Mouse (Mus musculus) urinary bladder, adult 2 months (tissue): ENCODE measurements around the gene Rbm15b. TPM values are rescaled to one million over a fixed set of nuclear protein-coding genes. Genes with fewer than 3 reads are reported as not detected.

Source experiments
- DNase-seq: peaks from one replicate; pipeline ENCODE4 v3.0.0; 2022; ENCODE audit warnings: low spot score
- polyA plus RNA-seq: library from polyadenylated mRNA; depleted of rRNA; stranded (reverse); fragments of >200 nt; gene quantifications from 2 replicates; pipeline ENCODE4 v1.2.3, GENCODE M21; 2012; rRNA removed

Rbm15b gene
- polyA plus RNA-seq, 1 experiment: 8.9 TPM

DNA sequence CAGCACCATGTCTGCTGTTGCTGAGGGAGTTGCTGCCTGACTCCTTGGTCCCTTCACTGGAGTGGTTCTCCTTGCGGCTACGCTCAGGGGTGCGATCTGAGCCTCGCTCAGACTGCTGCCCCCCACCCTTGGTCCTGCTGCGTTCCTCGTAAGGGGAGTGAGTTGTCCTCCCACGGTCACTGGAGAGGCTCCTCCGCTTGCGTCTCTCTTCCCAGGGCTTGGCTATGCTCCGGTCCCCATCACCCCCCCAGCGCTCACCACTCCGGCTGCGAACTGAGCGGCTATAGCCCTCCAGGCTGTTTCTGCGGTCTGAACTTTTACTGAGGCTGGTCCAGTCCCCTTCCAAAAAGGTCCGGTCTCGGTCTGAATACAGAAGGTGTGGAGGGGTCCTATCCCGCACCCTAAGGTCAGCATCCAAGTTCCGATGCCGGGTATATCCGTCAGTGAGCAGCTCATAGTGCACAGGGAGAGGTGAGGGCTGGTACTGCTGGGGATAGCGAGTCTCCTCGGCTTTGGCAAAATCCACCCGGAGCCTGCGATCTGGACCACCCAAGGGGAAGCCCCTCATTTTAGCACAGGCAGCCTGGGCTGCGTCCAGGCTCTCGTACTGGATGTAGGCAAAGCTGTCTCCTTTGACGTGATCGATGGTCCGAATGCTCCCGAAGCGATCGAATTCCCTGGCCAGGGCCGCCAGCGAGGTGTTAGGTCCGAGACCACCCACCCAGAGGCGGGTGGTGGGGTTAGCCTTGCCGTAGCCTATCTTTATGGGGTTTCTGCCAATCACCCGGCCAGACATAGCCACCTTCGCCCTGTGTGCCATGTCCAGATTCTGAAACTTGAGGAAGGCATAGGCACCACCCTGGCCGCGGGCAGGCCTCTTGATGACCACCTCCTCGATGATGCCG is 2.0 kb downstream of the Rbm15b start:
- no peak for DNase-seq

- no peak for DNase-seq
Measured at GRCm38 (mm10) chr9:106884306-106884705, 2.9 kb downstream of the Rbm15b start.

GRCm38 (mm10) chr9:106883085-106883484 is 4.1 kb downstream of the Rbm15b start:
- no peak for DNase-seq

DNA sequence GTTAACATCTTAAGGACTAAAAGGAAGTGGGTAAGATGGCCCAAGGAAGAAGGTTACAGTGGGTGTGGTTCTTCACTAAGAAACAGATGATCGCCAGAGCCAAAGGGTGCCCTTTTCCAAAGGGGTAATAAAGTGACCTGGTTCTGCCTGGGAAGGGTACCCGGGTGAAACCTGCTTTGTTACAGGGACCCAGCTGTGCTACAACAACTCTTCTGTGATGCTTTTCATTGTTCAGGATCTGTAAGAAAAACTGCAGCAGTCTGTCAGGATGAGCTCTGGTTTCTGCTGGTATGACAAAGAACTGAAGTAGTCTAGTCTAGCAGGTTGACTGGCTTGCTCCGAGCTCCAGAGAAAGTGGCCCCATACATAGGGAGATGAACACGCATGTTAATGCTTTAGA is 5.1 kb downstream of the Rbm15b start:
- DNase-seq: no peak

DNA sequence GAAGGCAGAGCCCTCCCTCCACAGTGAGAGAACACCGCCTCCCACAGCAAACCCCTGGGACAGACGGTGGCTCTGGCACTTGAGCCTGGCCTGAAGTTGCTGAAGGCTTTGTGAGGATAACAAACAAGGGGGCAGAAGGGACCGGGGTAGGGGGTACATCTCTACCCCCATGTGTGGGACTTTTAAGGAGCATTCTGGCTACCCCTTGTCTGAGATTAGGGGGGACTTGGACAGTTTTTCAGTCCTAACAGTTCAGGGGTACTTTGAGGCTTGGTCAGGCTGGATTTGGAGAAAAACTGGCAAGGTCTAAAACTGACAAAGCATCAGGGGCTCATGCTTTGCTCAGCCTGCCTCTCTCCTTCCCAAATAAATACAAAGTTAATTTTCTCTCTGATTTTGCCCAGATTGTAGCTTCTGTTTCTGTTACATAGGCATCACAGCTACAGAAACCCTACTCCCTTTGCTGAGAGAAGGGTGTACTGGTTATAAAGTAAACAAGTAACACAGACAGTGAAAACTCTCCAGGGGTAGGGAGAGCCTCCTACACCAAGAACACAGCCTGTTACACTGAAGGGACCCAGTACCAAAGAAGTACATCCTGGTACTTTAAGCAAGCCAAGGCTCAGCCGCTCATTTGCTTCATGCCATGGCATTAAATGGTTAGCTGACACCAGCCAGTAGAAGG is 6.0 kb downstream of the Rbm15b start:
- DNase-seq: no peak

- no peak for DNase-seq
Measured at GRCm38 (mm10) chr9:106879471-106879870, 7.8 kb downstream of the Rbm15b start.

- DNase-seq: no peak
Measured at GRCm38 (mm10) chr9:106876666-106877065, 10.6 kb downstream of the Rbm15b start.

DNA sequence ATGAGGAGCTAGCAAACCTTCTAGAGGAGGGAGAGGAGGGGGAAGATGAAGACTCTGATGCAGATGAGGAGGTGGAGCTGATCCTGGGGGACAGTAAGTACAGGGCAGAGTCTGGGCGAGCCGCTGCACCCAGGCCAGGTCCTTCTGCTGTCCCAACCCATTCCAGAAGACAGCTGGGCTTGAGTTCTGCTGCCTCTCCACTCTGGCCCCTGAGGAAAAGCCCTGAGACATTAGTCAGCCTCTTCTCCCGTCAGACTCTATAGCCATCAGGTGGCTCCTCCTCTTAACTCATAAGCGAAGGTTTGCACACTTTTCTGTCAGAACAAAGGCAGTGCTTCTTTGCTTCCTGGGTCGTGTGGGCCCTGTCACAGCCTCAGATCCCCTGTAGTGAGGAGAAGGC is 13.0 kb downstream of the Rbm15b start:
- no peak for DNase-seq

- no peak for DNase-seq
Measured at GRCm38 (mm10) chr9:106858036-106858435, 29.2 kb downstream of the Rbm15b start.

DNA sequence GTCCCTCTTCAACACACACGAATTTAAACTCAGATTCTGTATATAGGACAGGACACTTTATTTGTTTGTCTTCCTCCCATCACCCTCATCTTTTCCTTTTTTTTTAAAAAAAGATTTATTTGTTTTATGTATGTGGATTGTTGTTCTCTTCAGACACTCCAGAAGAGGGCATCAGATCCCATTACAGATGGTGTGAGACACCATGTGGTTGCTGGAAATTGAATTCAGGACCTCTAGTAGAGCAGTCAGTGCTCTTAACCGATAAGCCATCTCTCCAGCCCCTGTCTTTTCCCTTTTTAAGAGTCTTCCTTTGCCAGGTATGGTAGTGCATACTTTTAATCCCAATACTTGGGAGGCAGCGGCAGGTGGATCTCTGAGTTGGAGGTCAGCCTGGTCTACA is 30.6 kb downstream of the Rbm15b start:
- DNase-seq: no peak

DNA sequence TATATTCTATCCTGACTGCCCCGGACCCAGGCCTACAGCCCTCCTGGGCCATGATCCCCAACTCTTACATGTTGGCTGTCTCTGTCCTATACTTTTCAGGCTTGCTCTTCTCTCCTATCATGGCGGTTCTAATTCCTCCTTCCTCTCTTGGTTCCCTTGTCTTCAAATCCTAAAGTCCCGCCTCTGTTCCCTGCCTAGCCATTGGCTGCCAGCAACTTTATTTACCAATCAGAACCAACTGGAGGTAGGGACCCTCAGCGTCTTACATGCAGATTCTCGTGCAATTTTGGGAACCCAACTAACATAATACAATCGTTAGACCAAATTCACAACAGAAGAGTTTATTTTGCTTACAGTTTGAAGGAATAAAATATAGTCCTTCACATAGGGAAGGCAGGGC is 44.4 kb downstream of the Rbm15b start:
- no peak for DNase-seq

DNA sequence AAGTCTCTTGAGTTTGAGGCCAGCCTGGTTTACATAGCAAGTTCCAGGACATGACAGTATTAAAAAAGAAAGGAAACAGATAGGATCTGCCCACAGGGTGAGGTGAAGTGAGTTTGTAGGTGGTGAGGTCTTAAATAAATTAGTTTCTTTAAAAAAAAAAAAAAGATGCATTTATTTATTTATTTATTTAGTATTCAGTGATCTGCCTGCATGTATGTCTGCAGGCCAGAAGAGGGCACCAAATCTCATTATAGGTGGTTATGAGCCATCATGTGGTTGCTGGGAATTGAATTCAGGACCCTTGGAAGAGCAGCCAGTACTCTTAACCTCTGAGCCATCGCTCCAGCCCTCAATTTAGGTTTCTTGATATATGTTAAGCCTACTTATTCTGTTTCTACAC is 46.7 kb downstream of the Rbm15b start:
- DNase-seq: no peak

Other genes starting within 250 kb of the Rbm15b start
- gene Grm2, start 231.3 kb downstream of the Rbm15b start, polyA plus RNA-seq: not detected in 2 replicates
- 70.3 and 76.2 TPM in 2 replicates for gene Tex264, start 201.5 kb downstream of the Rbm15b start, polyA plus RNA-seq
- gene Rad54l2, start 98.2 kb downstream of the Rbm15b start, polyA plus RNA-seq: 4.3 and 6.8 TPM in 2 replicates
- gene Dcaf1, start 65.6 kb downstream of the Rbm15b start, polyA plus RNA-seq: 19.8 and 23.5 TPM in 2 replicates
- gene Manf, start 4.6 kb upstream of the Rbm15b start, polyA plus RNA-seq: 80.0 and 94.3 TPM in 2 replicates